Mouse (Mus musculus) megakaryocyte, embryonic 14.5 days (primary cell): Measurements from ENCODE around the gene Tex29. TPM values are rescaled to one million over a fixed set of nuclear protein-coding genes. Genes with fewer than 3 reads are reported as not detected.

Experiments
- H3K27me3 ChIP-seq: replicated peaks from 2 replicates; pipeline ENCODE3; 2012; ENCODE audit warnings: inconsistent platforms
- H3K36me3 ChIP-seq: replicated peaks from 2 replicates; pipeline ENCODE3; 2012; ENCODE audit warnings: low read length, inconsistent platforms, mixed read lengths
- H3K4me1 ChIP-seq: 2 replicates; pipeline ENCODE4 v1.6.1; 2012; ENCODE audit warnings: inconsistent platforms
- H3K4me3 ChIP-seq: replicated peaks from 2 replicates; pipeline ENCODE3; 2012; ENCODE audit warnings: moderate library complexity, mild to moderate bottlenecking, inconsistent platforms
- H3K9me3 ChIP-seq: 2 replicates; pipeline ENCODE4 v1.6.1; 2012; ENCODE audit warnings: inconsistent platforms
- FLI1 ChIP-seq: IDR thresholded peaks from 2 replicates; pipeline ENCODE4 v1.6.1; 2012; ENCODE audit warnings: low read length, inconsistent platforms, mixed read lengths
- GATA1 ChIP-seq: IDR thresholded peaks from 3 replicates; pipeline ENCODE4 v1.6.1; 2012; ENCODE audit warnings: mixed read lengths, low read length, inconsistent platforms, borderline replicate concordance
- polyA plus RNA-seq: library from polyadenylated mRNA; stranded (reverse); fragments of >175 nt; gene quantifications from 2 replicates; pipeline ENCODE4 v1.2.3, GENCODE M21; 2012; ENCODE audit warnings: low replicate concordance; ENCODE audit not compliant: insufficient read depth

Gene Tex29
- polyA plus RNA-seq, 1 experiment: not detected

DNA sequence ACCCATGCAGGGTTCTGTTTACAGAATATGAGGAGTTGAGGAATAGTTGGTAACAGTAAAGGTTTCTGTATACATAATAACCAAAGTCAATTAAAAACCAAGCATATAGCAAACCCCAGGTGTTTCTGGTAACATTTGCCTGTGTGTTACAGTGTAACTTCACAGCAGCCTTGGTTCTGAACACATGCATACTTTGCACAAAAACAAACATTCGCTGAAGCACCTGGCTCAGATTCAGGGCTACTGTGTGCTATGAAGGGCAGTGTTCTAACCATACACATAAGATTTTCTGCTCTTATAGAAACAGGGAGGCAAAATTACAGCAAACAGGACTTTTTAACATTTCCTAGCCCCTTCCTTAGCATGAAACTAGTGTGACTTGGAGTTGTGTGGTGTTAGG lies 58.5 kb downstream of the Tex29 start:
- no peaks in the 10 kb centered on the region for H3K4me1 ChIP-seq
- H3K36me3 ChIP-seq: no peaks in the 10 kb centered on the region
- peaks cover 42% of the 10 kb centered on the region for H3K27me3 ChIP-seq
- no peak for TF ChIP-seq GATA1
- no peak for TF ChIP-seq FLI1
- H3K9me3 ChIP-seq: no peaks in the 10 kb centered on the region
- no peak overlapping the region for H3K4me3 ChIP-seq

Other genes with a start within 250 kb of the Tex29 start
- 12.2 and 13.2 TPM in 2 replicates for gene Ankrd10, start 204.7 kb upstream of the Tex29 start, polyA plus RNA-seq
- not detected in 2 replicates for gene 1700016D06Rik, start 139.4 kb upstream of the Tex29 start, polyA plus RNA-seq
- gene Arhgef7, start 112.8 kb upstream of the Tex29 start, polyA plus RNA-seq: 44.5 and 95.5 TPM in 2 replicates